Mouse (Mus musculus): ENCODE data around the gene Pilra. TPM values are rescaled to one million over a fixed set of nuclear protein-coding genes. Genes with fewer than 3 reads are reported as not detected.
A peak's percentile ranks its signal among the peaks of the same experiment; 100 is the strongest.

Gene Pilra
- total RNA-seq, 2 experiments from 2014 or later, result 6.9 to 10.5 TPM

GRCm38 (mm10) chr5:137825030-137825429, 11.1 kb downstream of the Pilra start:
- ATAC-seq (replicated peaks; ENCODE audit: poor library complexity), result peak; percentile 75

- 0 out of 2 replicates have a peak, but pooled peaks have one; percentile 7 for ATAC-seq (replicated peaks; ENCODE audit: poor library complexity)
Measured at GRCm38 (mm10) chr5:137823455-137824045, 12.5 kb downstream of the Pilra start.

GRCm38 (mm10) chr5:137822602-137823001, 13.5 kb downstream of the Pilra start:
- no peak for ATAC-seq (replicated peaks; ENCODE audit: poor library complexity)

- ATAC-seq (replicated peaks; ENCODE audit: poor library complexity), result no peak
Measured at GRCm38 (mm10) chr5:137822126-137822525, 14.0 kb downstream of the Pilra start.

GRCm38 (mm10) chr5:137817466-137818222, 18.4 kb downstream of the Pilra start:
- no peak for ATAC-seq (replicated peaks; ENCODE audit: poor library complexity)

- no peak for ATAC-seq (replicated peaks; ENCODE audit: poor library complexity)
Measured at GRCm38 (mm10) chr5:137808316-137808715, 27.8 kb downstream of the Pilra start.

- ATAC-seq (replicated peaks; ENCODE audit: poor library complexity), result no peak
Measured at GRCm38 (mm10) chr5:137806158-137806557, 29.9 kb downstream of the Pilra start.

GRCm38 (mm10) chr5:137800917-137801316, 35.2 kb downstream of the Pilra start:
- ATAC-seq (replicated peaks; ENCODE audit: poor library complexity), result no peak

- ATAC-seq (replicated peaks; ENCODE audit: poor library complexity), result no peak
Measured at GRCm38 (mm10) chr5:137796606-137797005, 39.5 kb downstream of the Pilra start.

- ATAC-seq (replicated peaks; ENCODE audit: poor library complexity), result no peak
Measured at GRCm38 (mm10) chr5:137791553-137791952, 44.5 kb downstream of the Pilra start.

- ATAC-seq (replicated peaks; ENCODE audit: poor library complexity), result no peak
Measured at GRCm38 (mm10) chr5:137788946-137789531, 47.0 kb downstream of the Pilra start.

GRCm38 (mm10) chr5:137788171-137788570, 47.9 kb downstream of the Pilra start:
- no peak for ATAC-seq (replicated peaks; ENCODE audit: poor library complexity)

GRCm38 (mm10) chr5:137787151-137787928, 48.7 kb downstream of the Pilra start, which contains the start of the genes Mepce and Zcwpw1:
Gene Mepce, minus strand, starts transcription at chr5:137787655.
Gene Zcwpw1, plus strand, starts transcription at chr5:137787798.
- ATAC-seq (replicated peaks; ENCODE audit: poor library complexity), result peak; percentile 48

- ATAC-seq (replicated peaks; ENCODE audit: poor library complexity), result peak; percentile 72
Measured at GRCm38 (mm10) chr5:137786109-137786942, 49.8 kb downstream of the Pilra start.

- ATAC-seq (replicated peaks; ENCODE audit: poor library complexity), result peak; percentile 0; the same call in 1 of the 2 replicates
Measured at GRCm38 (mm10) chr5:137785164-137786031, 50.7 kb downstream of the Pilra start.

GRCm38 (mm10) chr5:137784546-137784945, 51.5 kb downstream of the Pilra start:
- no peak for ATAC-seq (replicated peaks; ENCODE audit: poor library complexity)

GRCm38 (mm10) chr5:137783901-137784540, 52.1 kb downstream of the Pilra start:
- no peak for ATAC-seq (replicated peaks; ENCODE audit: poor library complexity)

- ATAC-seq (replicated peaks; ENCODE audit: poor library complexity), result no peak
Measured at GRCm38 (mm10) chr5:137782776-137783522, 53.1 kb downstream of the Pilra start.
